Mouse (Mus musculus): ENCODE measurements around the gene Llgl2.
A peak's percentile ranks its signal among the peaks of the same experiment; 100 is the strongest.

Gene Llgl2

GRCm38 (mm10) chr11:115903384-115904230 lies 79.8 kb downstream of the Llgl2 start:
- DNase-seq (ENCODE audit: low read depth, low spot score): peak; percentile 76

GRCm38 (mm10) chr11:115904231-115904955 lies 80.5 kb downstream of the Llgl2 start:
- DNase-seq (ENCODE audit: low read depth, low spot score): no peak
